Mouse (Mus musculus) ES-E14 (cell line): ENCODE measurements around the gene Prph.

Experiments used
- CHD2 ChIP-seq: IDR thresholded peaks from 2 replicates; pipeline ENCODE4 v1.6.1; 2014; ENCODE audit warnings: mild to moderate bottlenecking, low read depth, low read length, inconsistent platforms
- ZC3H11A ChIP-seq: IDR thresholded peaks from 2 replicates; pipeline ENCODE4 v1.6.1; 2012; ENCODE audit warnings: low read depth, mild to moderate bottlenecking, inconsistent platforms, low read length, borderline replicate concordance

DNA sequence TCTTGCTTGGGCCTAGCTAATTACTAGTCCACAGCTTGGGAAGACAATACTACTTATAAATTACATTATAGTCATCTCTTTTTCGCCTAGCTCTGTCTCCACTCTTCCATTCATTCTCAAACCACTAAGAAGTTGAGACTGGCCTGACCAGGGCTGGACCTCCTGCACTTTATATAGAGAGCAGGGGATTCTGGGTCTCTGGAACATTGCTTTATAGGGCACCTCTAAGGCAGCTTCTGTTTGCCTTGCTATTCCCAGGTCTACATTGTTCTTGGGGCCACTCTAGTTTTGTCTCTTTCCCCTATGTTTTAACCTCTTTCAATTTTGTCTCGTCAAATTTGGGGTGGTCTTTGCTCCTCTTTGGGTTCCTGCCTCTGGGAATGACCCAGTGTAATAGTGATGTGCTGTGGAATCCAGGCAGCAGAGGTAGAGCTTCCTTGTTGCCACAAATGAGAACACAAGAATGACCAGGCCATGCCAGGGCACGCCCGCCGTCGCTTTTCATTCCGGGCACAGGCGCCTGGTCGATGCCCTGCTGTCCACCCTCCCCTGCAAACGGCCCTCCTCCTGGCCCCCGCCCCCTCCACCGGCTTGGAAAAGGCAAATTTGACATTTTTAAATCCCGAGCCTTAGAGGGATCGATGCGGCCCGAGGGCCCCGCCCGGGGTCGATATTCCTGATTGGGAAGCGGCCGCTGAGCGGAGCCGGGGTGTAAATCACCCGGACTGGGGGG is 41.3 kb downstream of the Prph start:
- TF ChIP-seq ZC3H11A = no peak
- no peak for TF ChIP-seq CHD2
